12 mouse cellular contexts compared by ENCODE assay signal in the genomic region with DNA sequence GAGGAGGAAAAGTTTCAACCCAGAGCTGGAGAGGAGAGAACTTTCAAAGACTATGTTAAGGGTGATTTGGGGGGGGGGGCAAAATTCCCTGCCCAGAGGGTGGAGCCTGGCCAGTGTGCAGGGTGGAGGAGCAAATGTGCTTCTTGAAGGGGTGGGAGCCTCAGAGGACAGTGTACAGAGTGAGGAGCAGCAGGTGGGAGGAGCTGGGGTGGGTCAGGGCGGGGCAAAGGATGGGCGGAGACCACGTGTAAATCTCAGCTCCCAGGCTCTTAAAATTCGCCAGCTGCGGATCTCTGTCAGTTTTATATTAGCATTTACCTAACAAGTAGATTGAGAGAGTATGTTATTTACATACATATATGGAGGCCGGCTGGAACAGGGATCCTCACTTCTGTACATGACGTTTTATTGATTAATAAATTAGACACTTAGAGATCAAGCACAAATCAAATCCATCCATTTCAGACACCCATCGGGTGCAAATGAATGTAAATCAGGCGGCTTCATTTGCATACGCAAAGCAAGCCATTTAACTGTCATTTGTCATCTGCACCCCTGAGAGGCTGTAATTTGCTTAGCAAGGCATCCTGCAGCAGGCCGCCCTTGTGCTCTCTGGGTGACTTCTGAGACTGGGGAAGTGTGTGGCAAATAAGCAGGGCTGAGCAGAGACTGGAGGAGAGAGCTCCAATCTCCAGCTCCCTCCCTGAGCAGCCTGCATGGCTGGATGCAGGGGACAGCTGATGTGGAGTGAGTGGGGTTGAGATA.
DNase-seq lines count a peak whose midpoint lies in the region; ATAC-seq and TF ChIP-seq lines count a peak whose summit lies in the region.
"Had no signal": no experiment of that assay in that cellular context is flagged by ENCODE, and none has a peak within 500 bp of the region (broad histone marks: within the 10 kb centered on the region; RNA-seq: fewer than 3 reads in every experiment).

No protein-coding gene starts in this region.

- no peaks in the 10 kb centered on the region for H3K36me3 ChIP-seq in forebrain, embryonic 16.5 days (ENCODE audit: control insufficient read depth, insufficient read depth)
- no peaks in the 10 kb centered on the region for H3K36me3 ChIP-seq in midbrain, embryonic 15.5 days (replicated peaks)
- H3K36me3 ChIP-seq: heart, embryonic 10.5 days; liver, embryonic 15.5 days had no signal

- no peak for DNase-seq in layer of hippocampus, adult 2 months (ENCODE audit: low spot score in 2 of 2)
- DNase-seq in layer of hippocampus, postnatal 36 days = no peak
- peak; percentile 92 for DNase-seq in brain, embryonic 14.5 days (ENCODE audit: low read depth)
- no peak for DNase-seq in left cerebral cortex, adult 9 months (ENCODE audit: low spot score in 2 of 2)
- no peak for DNase-seq in B cell, adult 2 months
- DNase-seq in urinary bladder, postnatal 14 days (ENCODE audit: low spot score) = no peak
- DNase-seq: kidney, adult 2 months had no signal

- no peak overlapping the region for H3K9ac ChIP-seq in forebrain, embryonic 16.5 days (replicated peaks; ENCODE audit: low read depth, low read length)
- H3K9ac ChIP-seq in midbrain, embryonic 15.5 days = no peak overlapping the region
- H3K9ac ChIP-seq: liver, embryonic 15.5 days had no signal

- no peak for TF ChIP-seq CTCF in layer of hippocampus, adult 2 months (conservative IDR thresholded peaks at IDR 0.05)
- TF ChIP-seq CTCF in brain, embryonic 14.5 days (IDR thresholded peaks at IDR 0.05; ENCODE audit: borderline replicate concordance, extremely low read depth, insufficient read depth, insufficient read length) = no peak

- peaks cover 19% of the 10 kb centered on the region for H3K4me1 ChIP-seq in forebrain, embryonic 16.5 days (replicated peaks; ENCODE audit: control insufficient read depth, insufficient read depth, low read length)
- H3K4me1 ChIP-seq in midbrain, embryonic 15.5 days = peaks cover 4% of the 10 kb centered on the region; the same call in 1 of the 2 replicates
- H3K4me1 ChIP-seq: liver, embryonic 15.5 days had no signal

- H3K4me3 ChIP-seq in layer of hippocampus, adult 2 months = no peak overlapping the region
- no peak overlapping the region for H3K4me3 ChIP-seq in forebrain, embryonic 16.5 days (replicated peaks; ENCODE audit: low read length)
- H3K4me3 ChIP-seq in midbrain, embryonic 15.5 days = no peak overlapping the region
- H3K4me3 ChIP-seq: heart, embryonic 10.5 days; left cerebral cortex, adult 2 months; liver, embryonic 15.5 days had no signal

- H3K27me3 ChIP-seq in forebrain, embryonic 16.5 days (replicated peaks; ENCODE audit: control insufficient read depth, insufficient read depth, low read length) = no peaks in the 10 kb centered on the region
- H3K27me3 ChIP-seq in midbrain, embryonic 15.5 days (replicated peaks) = no peaks in the 10 kb centered on the region
- H3K27me3 ChIP-seq: liver, embryonic 15.5 days had no signal

- ATAC-seq in forebrain, embryonic 16.5 days = peak; percentile 92
- ATAC-seq in midbrain, embryonic 15.5 days (replicated peaks) = peak; percentile 66

- peak overlapping the region; percentile 25; the same call in 1 of the 2 replicates for H3K27ac ChIP-seq in layer of hippocampus, adult 2 months
- H3K27ac ChIP-seq in forebrain, embryonic 16.5 days (ENCODE audit: low read length) = peak overlapping the region; percentile 78
- no peak overlapping the region for H3K27ac ChIP-seq in midbrain, embryonic 15.5 days
- H3K27ac ChIP-seq: heart, embryonic 10.5 days; left cerebral cortex, adult 2 months; liver, embryonic 15.5 days had no signal

- WGBS in forebrain, embryonic 16.5 days = 4% methylated on average over 11 of the region's 11 CpGs
- 7% methylated on average over 11 of the region's 11 CpGs for WGBS in midbrain, embryonic 15.5 days

- no peak for TF ChIP-seq POLR2A in brain, embryonic 14.5 days (IDR thresholded peaks at IDR 0.05; ENCODE audit: borderline replicate concordance, extremely low read depth, insufficient read depth, insufficient read length, poor library complexity, severe bottlenecking)

- H3K9me3 ChIP-seq in forebrain, embryonic 16.5 days (ENCODE audit: control insufficient read depth, low read length) = 0 out of 2 replicates have a peak, but pooled peaks cover 3% of the 10 kb centered on the region
- H3K9me3 ChIP-seq in midbrain, embryonic 15.5 days = no peaks in the 10 kb centered on the region
- H3K9me3 ChIP-seq: heart, embryonic 10.5 days; liver, embryonic 15.5 days had no signal

- peak overlapping the region; percentile 32 for H3K4me2 ChIP-seq in forebrain, embryonic 16.5 days (ENCODE audit: low read length)
- no peak overlapping the region for H3K4me2 ChIP-seq in midbrain, embryonic 15.5 days
- H3K4me2 ChIP-seq: liver, embryonic 15.5 days had no signal
